Mouse (Mus musculus) erythroblast, embryonic 14.5 days (primary cell): ENCODE measurements around the gene Kcnj6. TPM values are rescaled to one million over a fixed set of nuclear protein-coding genes. Genes with fewer than 3 reads are reported as not detected.

Source experiments
- H3K27me3 ChIP-seq: 2 replicates; pipeline ENCODE4 v1.6.1; 2012; ENCODE audit warnings: inconsistent platforms; ENCODE audit not compliant: control insufficient read depth
- H3K36me3 ChIP-seq: 2 replicates; pipeline ENCODE4 v1.6.1; 2012; ENCODE audit warnings: mild to moderate bottlenecking, inconsistent platforms; ENCODE audit not compliant: control insufficient read depth
- H3K4me1 ChIP-seq: 2 replicates; pipeline ENCODE4 v1.6.1; 2012; ENCODE audit warnings: inconsistent platforms; ENCODE audit not compliant: control insufficient read depth
- H3K4me3 ChIP-seq: replicated peaks from 2 replicates; pipeline ENCODE3; 2012; ENCODE audit warnings: moderate library complexity, mild to moderate bottlenecking, inconsistent platforms
- H3K9me3 ChIP-seq: 2 replicates; pipeline ENCODE4 v1.6.1; 2012; ENCODE audit warnings: low read length, inconsistent platforms, mixed read lengths; ENCODE audit not compliant: control insufficient read depth
- GATA1 ChIP-seq: IDR thresholded peaks from 2 replicates; pipeline ENCODE4 v1.6.1; 2012; ENCODE audit warnings: low read length, inconsistent platforms, mixed read lengths
- TAL1 ChIP-seq: IDR thresholded peaks from 3 replicates; pipeline ENCODE4 v1.6.1; 2012; ENCODE audit warnings: low read length, inconsistent platforms, mixed read lengths
- polyA plus RNA-seq: library from polyadenylated mRNA; stranded (reverse); fragments of >175 nt; gene quantifications from 2 replicates; pipeline ENCODE4 v1.2.3, GENCODE M21; 2012

Gene Kcnj6
- 0.02 TPM in 1 of 2 replicates, not detected in the other for polyA plus RNA-seq

DNA sequence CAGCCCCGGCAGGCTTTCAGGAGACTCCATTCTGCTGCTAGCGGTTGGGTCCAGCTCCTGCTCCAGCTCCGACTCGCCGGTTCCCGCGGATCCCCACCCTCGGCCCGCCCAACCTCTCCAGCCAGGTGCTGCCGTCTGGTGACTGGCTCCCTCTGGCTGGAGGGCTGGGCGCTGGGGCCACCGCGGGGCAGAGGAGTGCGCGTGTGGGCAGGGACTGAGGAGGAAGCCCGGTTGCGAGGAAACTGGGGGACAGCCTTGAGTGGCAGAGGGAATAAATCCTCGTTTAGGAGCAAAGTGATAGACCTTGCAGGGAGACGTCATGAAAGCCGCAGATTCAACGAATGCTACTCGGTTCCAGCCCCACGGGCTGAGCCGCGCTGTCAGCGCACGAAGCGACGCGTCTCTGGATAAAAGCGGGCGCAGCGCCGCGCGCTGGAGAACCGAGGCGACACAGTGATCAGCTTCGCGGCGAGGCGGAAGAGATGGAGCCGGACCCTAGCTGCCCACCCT, at the start of gene Kcnj6:
TSS of gene Kcnj6 (minus strand) at position 362 of the 510 bp plus-strand sequence.
- no peaks in the 10 kb centered on the region for H3K36me3 ChIP-seq
- TF ChIP-seq GATA1 (no peak), TAL1 (no peak)
- H3K9me3 ChIP-seq = no peaks in the 10 kb centered on the region
- H3K27me3 ChIP-seq = peaks cover 16% of the 10 kb centered on the region
- no peak within 1 kb of the TSS for H3K4me3 ChIP-seq
- no peaks in the 10 kb centered on the region for H3K4me1 ChIP-seq

DNA sequence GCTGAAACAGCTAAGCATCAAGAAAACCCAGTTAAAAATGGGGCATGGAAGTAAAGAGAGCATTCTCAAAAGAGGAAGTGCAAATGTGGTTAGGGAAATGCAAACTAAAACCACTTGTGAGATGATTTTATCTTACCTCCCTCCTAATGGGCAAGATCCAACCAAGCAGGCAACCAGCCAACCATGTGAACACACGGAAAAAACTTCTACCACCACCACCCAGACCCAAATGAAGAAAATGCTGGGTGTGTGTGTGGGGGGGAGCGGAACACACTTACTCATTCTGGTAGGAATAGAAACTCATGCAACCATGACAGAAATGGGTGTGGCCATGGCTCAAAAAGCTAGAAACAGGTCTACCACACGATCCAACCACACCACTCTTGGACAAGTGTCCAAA, 12.4 kb upstream of the Kcnj6 start:
- Histone ChIP-seq H3K36me3 (no peaks in the 10 kb centered on the region), H3K9me3 (no peaks in the 10 kb centered on the region), H3K4me1 (no peaks in the 10 kb centered on the region), H3K4me3 (no peak overlapping the region), H3K27me3 (no peaks in the 10 kb centered on the region)
- TF ChIP-seq TAL1 (no peak), GATA1 (no peak)

DNA sequence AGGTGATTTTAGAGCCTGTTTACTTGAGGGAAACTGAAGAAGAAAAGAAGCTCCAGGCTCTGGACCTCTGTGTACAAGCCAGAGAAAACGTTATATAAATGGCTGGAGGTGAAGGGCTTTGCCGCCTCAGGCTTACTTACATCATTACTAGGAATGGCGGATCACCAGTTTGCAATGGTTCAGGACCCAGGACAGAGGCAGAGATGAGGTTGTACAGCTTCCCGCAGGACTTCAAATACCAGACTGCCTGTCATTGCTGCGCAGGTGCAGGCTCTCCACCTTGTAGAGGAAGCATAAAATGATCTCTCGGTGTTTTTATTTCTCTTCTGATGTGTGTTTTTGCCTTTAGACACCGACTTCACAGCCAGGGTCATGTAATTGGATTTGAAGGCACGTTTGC, 7.1 kb upstream of the Kcnj6 start:
- Histone ChIP-seq H3K36me3 (no peaks in the 10 kb centered on the region), H3K9me3 (no peaks in the 10 kb centered on the region)
- no peak for TF ChIP-seq TAL1
- TF ChIP-seq GATA1 = no peak

DNA sequence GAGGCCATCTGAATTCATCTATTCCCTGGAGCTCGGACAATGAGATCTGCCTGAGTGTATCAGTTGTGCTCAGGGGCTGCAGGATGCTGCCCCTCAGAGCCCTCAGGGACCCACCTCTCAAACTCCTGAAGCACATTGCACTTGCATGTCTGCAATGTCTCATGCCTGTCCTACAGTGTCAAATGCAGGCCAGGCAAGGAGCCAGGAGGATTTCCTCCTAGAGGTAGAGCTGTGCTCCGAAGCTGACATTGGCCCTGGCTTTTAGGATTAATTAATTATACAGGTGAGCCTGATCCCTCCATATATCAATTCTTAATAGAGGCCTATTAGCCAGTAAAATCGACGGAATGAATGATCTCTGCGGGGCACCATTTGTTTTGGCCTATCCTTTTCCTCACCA, 2.0 kb upstream of the Kcnj6 start:
- H3K4me3 ChIP-seq = no peak overlapping the region
- H3K27me3 ChIP-seq = peaks cover 16% of the 10 kb centered on the region
- H3K36me3 ChIP-seq = no peaks in the 10 kb centered on the region
- H3K9me3 ChIP-seq = no peaks in the 10 kb centered on the region
- TF ChIP-seq TAL1 (no peak), GATA1 (no peak)
- H3K4me1 ChIP-seq = no peaks in the 10 kb centered on the region

More for the DNA sequence above, 7.1 kb upstream of the Kcnj6 start:
- Histone ChIP-seq H3K27me3 (no peaks in the 10 kb centered on the region), H3K4me1 (no peaks in the 10 kb centered on the region), H3K4me3 (no peak overlapping the region)

DNA sequence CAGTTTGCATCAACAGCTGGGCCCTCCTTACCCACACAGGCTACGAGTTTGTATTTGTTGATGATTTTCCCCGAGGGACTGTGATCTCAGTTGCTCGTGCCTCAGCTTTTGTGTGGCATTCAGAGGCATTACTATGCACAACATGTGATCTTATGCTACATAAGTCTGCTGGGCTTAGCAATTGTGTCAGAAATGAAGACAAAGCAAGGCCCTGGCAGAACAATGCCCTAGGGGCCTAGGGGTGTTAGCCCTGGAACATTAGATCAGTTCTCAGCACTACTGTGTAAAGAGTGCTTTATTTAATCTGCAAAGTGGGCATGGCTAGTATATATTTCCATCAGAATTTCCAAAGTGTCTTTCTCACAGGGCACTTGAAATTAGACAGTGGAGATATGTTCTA, 1.5 kb upstream of the Kcnj6 start:
- no peak for TF ChIP-seq GATA1
- TF ChIP-seq TAL1 = no peak
- no peaks in the 10 kb centered on the region for H3K9me3 ChIP-seq
- no peak overlapping the region for H3K4me3 ChIP-seq
- H3K4me1 ChIP-seq = no peaks in the 10 kb centered on the region
- H3K27me3 ChIP-seq = peaks cover 16% of the 10 kb centered on the region
- no peaks in the 10 kb centered on the region for H3K36me3 ChIP-seq

DNA sequence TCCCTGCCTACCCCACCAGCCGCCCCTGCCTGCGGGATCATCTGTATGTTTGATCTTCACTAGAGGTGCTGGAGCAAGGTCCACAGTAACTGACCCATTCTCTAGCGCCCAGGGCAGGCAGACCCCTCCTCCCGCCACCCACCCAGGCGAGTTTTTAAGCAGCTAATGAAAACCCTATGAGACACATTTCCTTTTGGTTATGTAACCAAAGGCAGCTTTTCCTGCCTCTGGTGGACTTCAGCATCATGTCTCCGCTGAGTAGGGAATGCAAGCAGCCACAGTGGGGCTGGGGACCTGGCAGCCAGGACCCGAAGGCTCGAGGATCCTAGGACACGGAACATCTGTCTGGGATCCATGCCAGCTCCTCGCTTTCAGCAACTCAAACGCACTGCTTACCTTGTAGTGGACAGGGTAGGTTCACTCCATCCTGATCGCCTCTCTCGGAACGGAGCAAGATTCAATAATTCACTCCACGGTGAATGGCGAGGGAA, 665 bp downstream of the Kcnj6 start:
- no peaks in the 10 kb centered on the region for H3K4me1 ChIP-seq
- TF ChIP-seq GATA1 (no peak), TAL1 (no peak)
- H3K36me3 ChIP-seq = no peaks in the 10 kb centered on the region
- H3K27me3 ChIP-seq = peaks cover 16% of the 10 kb centered on the region
- no peaks in the 10 kb centered on the region for H3K9me3 ChIP-seq
- no peak overlapping the region for H3K4me3 ChIP-seq

DNA sequence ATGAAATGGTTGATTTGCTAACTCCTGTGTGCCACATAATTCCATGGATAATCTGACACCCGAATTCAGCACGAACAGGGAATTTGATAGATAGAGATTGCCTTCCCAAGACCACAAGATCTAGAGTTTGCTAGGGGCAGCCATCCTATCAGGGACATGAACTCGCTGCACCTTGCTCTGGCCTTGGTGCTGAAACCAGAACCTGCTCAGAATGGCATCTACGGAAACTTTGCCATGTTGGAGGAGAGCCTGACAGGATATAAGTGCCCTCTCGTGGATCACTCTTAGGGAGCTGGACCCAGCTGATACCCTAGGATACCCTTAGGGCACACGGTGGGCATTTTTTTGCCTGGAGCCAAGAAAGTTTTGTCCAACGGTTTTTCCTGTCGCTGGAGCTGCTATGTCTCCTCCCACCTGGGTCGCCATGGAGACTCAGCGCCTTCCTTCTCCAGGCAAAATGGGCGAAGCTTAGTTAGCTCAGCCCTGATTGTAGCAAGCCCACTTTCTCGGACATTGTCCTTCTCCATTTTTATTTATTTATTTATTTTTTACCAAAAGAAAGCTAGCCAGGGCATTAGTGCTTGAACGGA, 1.9 kb downstream of the Kcnj6 start:
- peaks cover 16% of the 10 kb centered on the region for H3K27me3 ChIP-seq
- no peaks in the 10 kb centered on the region for H3K4me1 ChIP-seq
- no peaks in the 10 kb centered on the region for H3K9me3 ChIP-seq
- H3K36me3 ChIP-seq = no peaks in the 10 kb centered on the region
- no peak overlapping the region for H3K4me3 ChIP-seq
- no peak for TF ChIP-seq GATA1
- TF ChIP-seq TAL1 = no peak

DNA sequence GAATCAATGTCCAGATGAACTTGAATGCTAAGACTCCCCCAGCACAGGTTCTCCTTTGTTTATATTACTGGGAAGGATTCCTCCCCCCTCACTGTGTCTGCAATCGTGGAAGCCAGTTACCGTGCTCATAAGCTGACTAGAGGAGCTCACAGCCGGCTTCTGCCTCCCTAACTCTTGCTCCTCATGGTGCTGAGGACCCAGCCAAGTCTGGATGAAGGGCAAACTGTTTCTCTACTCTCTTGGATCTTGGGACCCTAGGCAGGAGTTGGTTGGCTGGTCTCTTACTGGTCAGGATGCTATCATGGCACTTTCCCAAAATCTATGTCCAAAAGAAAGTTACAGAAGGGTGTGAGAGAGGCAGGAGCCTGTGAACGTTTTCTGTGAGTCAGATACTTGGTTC, 2.6 kb downstream of the Kcnj6 start:
- Histone ChIP-seq H3K4me1 (no peaks in the 10 kb centered on the region), H3K9me3 (no peaks in the 10 kb centered on the region), H3K4me3 (no peak overlapping the region), H3K27me3 (peaks cover 16% of the 10 kb centered on the region), H3K36me3 (no peaks in the 10 kb centered on the region)
- TF ChIP-seq TAL1 (no peak), GATA1 (no peak)

DNA sequence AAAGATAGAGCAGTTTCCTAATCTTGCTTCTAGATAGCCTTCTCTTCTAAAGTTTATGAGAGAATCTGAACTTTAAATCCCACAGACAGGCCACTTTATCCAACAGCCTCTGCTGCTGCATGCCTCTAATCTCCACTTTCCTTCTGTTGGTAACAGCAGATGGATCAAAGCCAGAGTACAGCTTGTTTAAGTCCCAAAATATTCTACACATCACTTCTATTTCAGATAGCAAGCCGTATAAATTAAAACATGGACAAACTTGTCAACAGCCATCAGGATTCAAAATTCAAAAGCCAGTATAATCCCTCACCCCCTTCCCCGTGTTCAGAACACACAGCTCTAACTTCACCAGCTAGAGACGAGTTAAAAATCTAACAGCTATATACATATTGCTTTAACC, 3.4 kb downstream of the Kcnj6 start:
- no peaks in the 10 kb centered on the region for H3K36me3 ChIP-seq
- TF ChIP-seq GATA1 (no peak), TAL1 (no peak)

More for the DNA sequence above, 3.4 kb downstream of the Kcnj6 start:
- Histone ChIP-seq H3K4me3 (no peak overlapping the region), H3K27me3 (peaks cover 16% of the 10 kb centered on the region), H3K9me3 (no peaks in the 10 kb centered on the region), H3K4me1 (no peaks in the 10 kb centered on the region)
